Mouse (Mus musculus) spleen, adult 2 months (tissue): ENCODE data around the gene Sdr42e1. TPM values are rescaled to one million over a fixed set of nuclear protein-coding genes. Genes with fewer than 3 reads are reported as not detected.
A peak's percentile ranks its signal among the peaks of the same experiment; 100 is the strongest.

Experiments
- DNase-seq, 2 experiments: peaks; one replicate each; pipeline versions ENCODE4 v3.0.0 to v3.0.0-alpha.2; 2012 to 2021; ENCODE audit warnings: low spot score in 2 of 2, low read depth in 1 of 2
- H3K27ac ChIP-seq: fragments of 200-500 bp; 2 replicates; pipeline ENCODE4 v1.5.1; 2012; ENCODE audit warnings: low read length, inconsistent platforms; ENCODE audit not compliant: insufficient read depth
- H3K27me3 ChIP-seq: fragments of 200-500 bp; 2 replicates; pipeline ENCODE4 v1.6.1; 2012; ENCODE audit warnings: mild to moderate bottlenecking, moderate library complexity, low read length, inconsistent platforms; ENCODE audit not compliant: control insufficient read depth, insufficient read depth
- H3K36me3 ChIP-seq: fragments of 200-500 bp; 2 replicates; pipeline ENCODE4 v1.6.1; 2012; ENCODE audit warnings: mild to moderate bottlenecking, low read length, inconsistent platforms; ENCODE audit not compliant: control insufficient read depth, insufficient read depth
- H3K4me1 ChIP-seq: fragments of 200-500 bp; 2 replicates; pipeline ENCODE4 v1.6.1; 2011; ENCODE audit warnings: inconsistent platforms; ENCODE audit not compliant: control insufficient read depth, insufficient read depth, insufficient read length
- H3K4me3 ChIP-seq: fragments of 200-500 bp; 2 replicates; pipeline ENCODE4 v1.5.1; 2011; ENCODE audit warnings: mild to moderate bottlenecking, inconsistent platforms; ENCODE audit not compliant: insufficient read depth, insufficient read length; ENCODE audit errors: extremely low read depth
- CTCF ChIP-seq: fragments of 200-500 bp; IDR thresholded peaks from 2 replicates; pipeline ENCODE4 v1.5.1; 2011; ENCODE audit warnings: mild to moderate bottlenecking, inconsistent platforms; ENCODE audit not compliant: insufficient read depth, insufficient read length, insufficient replicate concordance; ENCODE audit errors: extremely low read depth
- POLR2A ChIP-seq: fragments of 200-500 bp; IDR thresholded peaks from 2 replicates; pipeline ENCODE4 v1.6.1; 2011; ENCODE audit warnings: low read depth, low read length, inconsistent platforms
- WGBS: fragments of 180-500 bp; shearing (Covaris S2); methylation state at CpG from one replicate; pipeline ENCODE4 v1.1.7; 2018; 5-methylcytosine and 5-hydroxymethylcytosine counted together
- polyA plus RNA-seq: library from polyadenylated mRNA; depleted of rRNA; stranded (reverse); fragments of >200 nt; gene quantifications from 2 replicates; pipeline ENCODE4 v1.2.3, GENCODE M21; 2012

The Sdr42e1 gene
- polyA plus RNA-seq, 1 experiment = 2.0 TPM

DNA sequence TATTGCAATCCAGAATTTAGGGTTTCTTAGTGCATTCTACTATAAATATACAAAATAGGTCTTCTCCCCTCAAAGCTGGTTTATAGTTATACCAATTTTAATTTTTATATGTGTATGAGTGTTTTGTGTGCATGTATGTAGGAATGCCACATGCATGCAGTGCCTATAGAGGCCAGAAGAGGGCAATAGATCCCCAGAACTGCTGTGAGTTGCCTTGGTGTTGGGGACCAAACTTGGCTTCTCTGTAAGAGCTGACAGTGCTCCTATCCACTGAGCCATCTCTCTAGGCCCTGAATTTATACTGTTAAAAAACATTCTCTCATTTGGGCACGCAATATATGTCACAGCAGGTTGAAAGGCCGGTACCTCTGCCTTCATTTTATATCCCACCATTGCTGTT is 27.5 kb downstream of the Sdr42e1 start:
- H3K36me3 ChIP-seq = no peaks in the 10 kb centered on the region
- DNase-seq = peak in 1 of 2 experiments; percentile 16
- H3K27ac ChIP-seq = no peak overlapping the region
- H3K4me3 ChIP-seq = no peak overlapping the region
- TF ChIP-seq CTCF (peak; percentile 13; the same call in 1 of the 2 replicates), POLR2A (no peak)
- H3K27me3 ChIP-seq = no peaks in the 10 kb centered on the region
- 64% methylated on average over 2 of the region's 2 CpGs for WGBS
- no peaks in the 10 kb centered on the region for H3K4me1 ChIP-seq

DNA sequence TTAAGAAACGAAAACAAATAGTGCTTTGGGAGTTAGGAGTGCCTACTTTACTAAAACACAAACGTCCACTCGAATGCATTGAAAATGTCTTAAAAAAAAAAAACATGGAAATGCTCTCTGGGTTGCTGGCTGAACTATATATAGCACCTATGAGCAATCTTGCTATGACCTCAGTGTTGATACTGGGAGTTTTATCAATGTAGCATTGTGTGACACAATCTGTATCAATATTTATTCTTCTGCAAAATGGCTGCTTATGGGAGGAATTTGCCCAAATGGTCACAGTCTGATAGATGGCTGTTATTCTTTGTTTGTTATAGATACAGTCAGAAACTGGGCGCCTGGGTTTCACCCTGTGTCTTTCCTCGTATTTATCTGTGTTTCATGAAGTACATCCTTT is 28.0 kb downstream of the Sdr42e1 start:
- 68% methylated on average over 5 of the region's 5 CpGs for WGBS
- Histone ChIP-seq H3K4me1 (no peaks in the 10 kb centered on the region), H3K27ac (no peak overlapping the region), H3K27me3 (no peaks in the 10 kb centered on the region), H3K36me3 (no peaks in the 10 kb centered on the region), H3K4me3 (no peak overlapping the region)
- no peak for DNase-seq
- no peak for TF ChIP-seq POLR2A
- TF ChIP-seq CTCF = no peak

DNA sequence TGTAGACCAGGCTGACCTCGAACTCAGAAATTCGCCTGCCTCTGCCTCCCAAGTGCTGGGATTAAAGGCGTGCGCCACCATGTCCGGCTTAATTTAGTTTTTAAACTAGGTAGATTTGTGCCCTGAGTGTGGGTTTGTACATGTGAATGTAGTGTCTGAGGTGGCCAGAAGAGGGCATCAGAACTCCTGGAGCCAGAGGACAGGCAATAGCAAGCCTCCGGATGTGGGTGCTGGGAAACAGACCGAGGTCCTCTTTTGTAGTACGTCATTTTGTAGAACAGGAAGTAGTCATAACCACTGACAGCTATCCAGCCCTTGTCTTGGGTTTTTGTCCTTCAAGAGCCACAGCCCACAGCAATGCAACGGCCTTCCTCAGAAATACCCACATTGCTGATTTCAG is 33.9 kb downstream of the Sdr42e1 start:
- WGBS = 72% methylated on average over 9 of the region's 9 CpGs
- Histone ChIP-seq H3K27me3 (no peaks in the 10 kb centered on the region), H3K27ac (no peak overlapping the region), H3K36me3 (peaks cover 15% of the 10 kb centered on the region), H3K4me1 (no peaks in the 10 kb centered on the region), H3K4me3 (no peak overlapping the region)
- no peak for TF ChIP-seq CTCF
- no peak for TF ChIP-seq POLR2A
- no peak for DNase-seq

DNA sequence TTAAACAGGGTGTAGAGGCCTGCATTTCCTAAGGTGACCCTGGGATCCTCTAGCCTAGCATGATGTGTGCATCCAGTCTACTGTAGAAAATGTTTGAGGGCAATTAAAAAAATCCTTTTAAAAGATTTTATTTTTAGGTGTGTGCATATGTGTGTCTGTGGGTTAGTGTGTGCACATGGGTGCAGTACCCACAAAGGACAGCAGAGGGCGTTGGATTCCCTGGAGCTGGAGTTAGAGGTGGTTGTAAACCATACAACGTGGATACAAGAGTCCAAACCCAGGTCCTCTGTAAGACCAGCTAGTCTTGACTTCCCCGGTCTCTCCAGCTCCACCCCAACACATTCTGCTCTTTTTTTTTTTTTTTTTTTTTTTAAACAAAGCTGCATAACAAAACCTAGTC is 36.0 kb downstream of the Sdr42e1 start:
- Histone ChIP-seq H3K36me3 (peaks cover 23% of the 10 kb centered on the region), H3K4me3 (no peak overlapping the region), H3K4me1 (no peaks in the 10 kb centered on the region), H3K27ac (no peak overlapping the region), H3K27me3 (no peaks in the 10 kb centered on the region)
- DNase-seq = no peak
- WGBS = 72% methylated on average over 3 of the region's 3 CpGs
- TF ChIP-seq CTCF (no peak), POLR2A (no peak)

DNA sequence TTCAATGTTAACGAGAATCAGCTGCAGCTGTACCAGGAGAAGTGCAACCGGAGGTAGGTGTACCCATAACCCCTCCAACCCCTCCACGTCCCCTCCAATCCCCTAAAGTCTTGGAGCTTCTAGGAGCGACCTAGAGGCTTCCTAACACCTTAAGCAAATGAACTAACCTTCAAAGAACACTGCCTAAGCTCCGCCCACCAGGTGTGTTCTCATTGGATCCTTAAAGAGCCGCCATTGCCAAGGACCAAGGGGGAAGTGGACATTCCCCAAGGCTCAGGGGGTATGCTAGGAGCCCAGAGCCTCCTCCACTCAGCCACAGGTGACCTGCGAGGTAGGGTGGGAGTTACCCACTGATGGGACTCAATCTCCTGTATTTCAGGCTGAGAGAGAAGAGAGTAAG is 39.1 kb downstream of the Sdr42e1 start:
- TF ChIP-seq POLR2A (no peak), CTCF (no peak)
- 96% methylated on average over 7 of the region's 7 CpGs for WGBS

DNA sequence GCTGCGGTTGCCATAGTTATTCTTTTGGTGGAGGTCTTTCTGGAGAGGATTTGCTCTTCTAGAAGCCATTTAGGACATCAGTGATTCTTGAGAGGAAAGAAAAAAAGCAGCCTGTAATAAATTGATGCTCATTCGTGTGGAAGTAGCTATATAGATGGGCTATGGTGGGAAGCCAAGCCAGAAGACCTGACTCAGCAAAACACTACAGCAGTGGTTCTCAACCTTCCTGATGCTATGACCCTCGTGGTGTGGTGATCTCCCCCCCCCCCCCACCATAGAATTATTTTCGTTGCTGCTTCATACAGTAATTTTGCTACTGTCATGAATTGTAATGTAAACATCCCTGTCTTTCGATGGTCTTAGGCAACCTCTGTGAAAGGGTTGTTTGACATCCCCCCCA is 41.0 kb downstream of the Sdr42e1 start:
- Histone ChIP-seq H3K27ac (no peak overlapping the region), H3K27me3 (no peaks in the 10 kb centered on the region), H3K36me3 (peaks cover 32% of the 10 kb centered on the region), H3K4me1 (no peaks in the 10 kb centered on the region), H3K4me3 (no peak overlapping the region)
- no peak for TF ChIP-seq CTCF
- WGBS = 76% methylated on average over 5 of the region's 5 CpGs
- no peak for DNase-seq

More for the DNA sequence above, 39.1 kb downstream of the Sdr42e1 start:
- Histone ChIP-seq H3K4me3 (no peak overlapping the region), H3K36me3 (peaks cover 32% of the 10 kb centered on the region), H3K4me1 (no peaks in the 10 kb centered on the region), H3K27me3 (no peaks in the 10 kb centered on the region), H3K27ac (no peak overlapping the region)
- no peak for DNase-seq

DNA sequence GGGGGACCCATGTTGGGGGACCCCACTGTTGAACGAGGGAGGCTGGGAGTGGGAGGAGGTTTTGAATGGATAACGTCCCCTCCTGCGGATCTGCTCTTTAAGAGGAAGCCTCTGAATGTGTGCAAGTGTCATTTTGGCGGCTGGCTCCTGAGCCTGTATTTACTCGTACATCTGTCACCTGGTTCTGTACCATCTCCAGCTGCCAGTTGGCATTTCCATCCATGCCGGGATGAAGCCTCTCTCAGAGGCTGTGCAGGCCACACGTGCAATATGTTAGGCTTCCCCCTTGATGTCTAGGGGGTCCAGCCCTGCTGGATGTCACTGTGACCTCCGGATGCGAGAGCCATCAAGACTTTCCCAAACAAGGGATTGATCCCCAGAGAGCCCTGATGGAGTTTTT is 46.4 kb downstream of the Sdr42e1 start:
- Histone ChIP-seq H3K36me3 (peaks cover 23% of the 10 kb centered on the region), H3K4me3 (no peak overlapping the region), H3K27ac (no peak overlapping the region), H3K4me1 (no peaks in the 10 kb centered on the region), H3K27me3 (no peaks in the 10 kb centered on the region)
- TF ChIP-seq CTCF (no peak), POLR2A (no peak)
- 93% methylated on average over 9 of the region's 9 CpGs for WGBS
- DNase-seq = no peak
